Mouse (Mus musculus): ENCODE results near the gene Prom2. TPM values are rescaled to one million over a fixed set of nuclear protein-coding genes. Genes with fewer than 3 reads are reported as not detected.

Gene Prom2
- polyA plus RNA-seq, 1 experiment from 2014 or later: not detected

DNA sequence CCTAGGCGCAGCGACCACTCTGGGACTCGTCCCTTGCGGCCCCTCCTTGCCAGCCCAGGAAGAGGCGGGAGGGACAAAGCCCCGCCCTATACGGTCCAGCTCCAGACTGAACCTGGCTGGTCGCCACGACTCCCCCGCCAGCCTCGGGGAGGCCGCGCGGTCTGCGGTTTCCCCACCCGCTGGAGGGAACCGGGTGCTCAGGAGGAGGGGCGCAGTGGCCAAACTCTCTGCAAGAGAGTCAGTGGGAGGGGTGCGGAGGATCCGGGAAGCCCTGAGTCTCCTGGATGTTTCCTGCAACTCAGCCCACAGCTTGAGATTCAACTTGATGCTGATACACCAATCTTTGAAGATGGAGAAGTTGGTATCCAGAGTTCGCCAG is 58.7 kb downstream of the Prom2 start:
- peak overlapping the region; percentile 40 to 56 for H3K4me3 ChIP-seq (ENCODE audit: control insufficient read depth in 1 of 2, insufficient read depth in 1 of 2, low read depth in 1 of 2, low read length in 2 of 2)
- H3K9me3 ChIP-seq (ENCODE audit: control insufficient read depth, low read length): no peaks in the 10 kb centered on the region
- H3K36me3 ChIP-seq (ENCODE audit: control insufficient read depth, insufficient read depth, low read length): no peaks in the 10 kb centered on the region
- H3K4me2 ChIP-seq (ENCODE audit: low read length): peak overlapping the region; percentile 96
- WGBS: 1% methylated on average over 21 of the region's 21 CpGs
- H3K9ac ChIP-seq (ENCODE audit: low read length): peak overlapping the region; percentile 35
- no peak overlapping the region for H3K27ac ChIP-seq (replicated peaks in 1 of 2; ENCODE audit: control insufficient read depth in 1 of 2, insufficient read depth in 1 of 2, low read depth in 2 of 2, low read length in 2 of 2)
- H3K4me1 ChIP-seq (ENCODE audit: control insufficient read depth in 2 of 2, insufficient read depth in 2 of 2, low read length in 2 of 2): peaks cover 9 to 15% of the 10 kb centered on the region in 2 experiments
- peaks cover 70% of the 10 kb centered on the region for H3K27me3 ChIP-seq (ENCODE audit: control insufficient read depth, insufficient read depth, low read length)
- peak; percentile 62; the same call in 1 of the 2 replicates for ATAC-seq (ENCODE audit: insufficient number of reproducible peaks, insufficient read depth, low FRiP score, low read depth)

DNA sequence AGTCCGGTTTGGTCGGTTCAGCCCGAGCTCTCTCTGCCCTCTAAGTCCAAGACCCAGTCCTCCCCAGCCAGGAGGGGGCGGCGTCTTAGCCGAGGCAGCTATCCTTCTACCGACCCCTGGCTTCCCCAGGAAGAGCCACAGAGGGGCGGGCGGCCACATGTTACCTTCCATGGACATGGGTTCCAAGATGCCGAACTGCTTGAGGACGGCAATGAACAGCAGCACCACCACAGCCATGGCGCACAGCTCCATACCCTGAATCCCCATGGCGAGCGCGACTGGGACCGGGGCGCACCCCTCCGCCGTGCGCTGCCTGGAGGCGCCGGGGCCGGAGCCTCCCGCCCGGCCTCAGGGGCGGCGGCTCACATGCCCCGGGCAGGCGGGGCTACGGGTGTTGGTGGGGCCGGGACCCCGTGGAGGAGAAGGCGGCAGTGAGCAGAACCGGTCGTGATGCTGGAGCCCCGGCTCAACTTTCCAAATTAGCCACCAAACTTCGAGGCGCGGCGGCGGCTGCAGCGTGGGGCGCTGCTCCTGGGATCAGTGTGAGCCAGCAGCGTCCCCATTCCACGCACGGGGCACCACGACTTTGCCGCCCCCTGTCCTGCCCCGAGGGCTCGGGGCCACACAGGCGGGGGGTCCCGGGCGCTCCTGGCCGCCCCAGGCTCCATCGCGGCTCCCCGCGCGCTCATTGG is 59.3 kb downstream of the Prom2 start:
- peak overlapping the region; percentile 40 to 56 for H3K4me3 ChIP-seq (ENCODE audit: control insufficient read depth in 1 of 2, insufficient read depth in 1 of 2, low read depth in 1 of 2, low read length in 2 of 2)
- ATAC-seq (ENCODE audit: insufficient number of reproducible peaks, insufficient read depth, low FRiP score, low read depth): no peak
- H3K9me3 ChIP-seq (ENCODE audit: control insufficient read depth, low read length): no peaks in the 10 kb centered on the region
- no peak overlapping the region for H3K27ac ChIP-seq (replicated peaks in 1 of 2; ENCODE audit: control insufficient read depth in 1 of 2, insufficient read depth in 1 of 2, low read depth in 2 of 2, low read length in 2 of 2)
- no peaks in the 10 kb centered on the region for H3K36me3 ChIP-seq (ENCODE audit: control insufficient read depth, insufficient read depth, low read length)
- H3K9ac ChIP-seq (ENCODE audit: low read length): peak overlapping the region; percentile 35
- peaks cover 9 to 15% of the 10 kb centered on the region in 2 experiments for H3K4me1 ChIP-seq (ENCODE audit: control insufficient read depth in 2 of 2, insufficient read depth in 2 of 2, low read length in 2 of 2)
- H3K4me2 ChIP-seq (ENCODE audit: low read length): peak overlapping the region; percentile 96
- under 1% methylated on average over 52 of the region's 59 CpGs for WGBS
- H3K27me3 ChIP-seq (ENCODE audit: control insufficient read depth, insufficient read depth, low read length): peaks cover 70% of the 10 kb centered on the region

DNA sequence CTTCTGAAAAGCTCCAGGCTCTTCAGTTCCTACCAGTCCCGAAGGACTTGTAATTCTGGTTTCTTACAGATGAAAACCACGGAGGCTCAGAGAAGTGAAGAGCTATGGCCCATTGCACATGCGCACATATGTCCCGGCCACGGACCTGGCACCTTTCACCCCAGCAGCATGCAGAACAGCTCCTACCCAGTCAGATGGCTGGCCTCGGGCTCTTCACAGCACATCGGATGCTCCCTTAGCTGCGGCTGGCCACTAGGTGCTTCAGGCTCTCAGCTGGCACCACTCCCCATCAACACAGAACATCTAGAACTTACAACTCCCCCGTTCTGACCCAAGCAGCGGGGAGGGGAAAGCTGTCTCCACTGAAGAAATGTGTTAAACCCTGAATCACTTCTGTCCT is 61.5 kb downstream of the Prom2 start:
- Histone ChIP-seq H3K27ac (replicated peaks in 1 of 2; ENCODE audit: control insufficient read depth in 1 of 2, insufficient read depth in 1 of 2, low read depth in 2 of 2, low read length in 2 of 2) (no peak overlapping the region), H3K36me3 (ENCODE audit: control insufficient read depth, insufficient read depth, low read length) (no peaks in the 10 kb centered on the region), H3K27me3 (ENCODE audit: control insufficient read depth, insufficient read depth, low read length) (peaks cover 59% of the 10 kb centered on the region), H3K4me3 (ENCODE audit: control insufficient read depth in 1 of 2, insufficient read depth in 1 of 2, low read depth in 1 of 2, low read length in 2 of 2) (no peak overlapping the region), H3K9ac (ENCODE audit: low read length) (no peak overlapping the region), H3K9me3 (ENCODE audit: control insufficient read depth, low read length) (no peaks in the 10 kb centered on the region), H3K4me2 (ENCODE audit: low read length) (no peak overlapping the region), H3K4me1 (ENCODE audit: control insufficient read depth in 2 of 2, insufficient read depth in 2 of 2, low read length in 2 of 2) (peaks cover 6 to 13% of the 10 kb centered on the region in 2 experiments)
- WGBS: 71% methylated on average over 10 of the region's 10 CpGs
- ATAC-seq (ENCODE audit: insufficient number of reproducible peaks, insufficient read depth, low FRiP score, low read depth): no peak

DNA sequence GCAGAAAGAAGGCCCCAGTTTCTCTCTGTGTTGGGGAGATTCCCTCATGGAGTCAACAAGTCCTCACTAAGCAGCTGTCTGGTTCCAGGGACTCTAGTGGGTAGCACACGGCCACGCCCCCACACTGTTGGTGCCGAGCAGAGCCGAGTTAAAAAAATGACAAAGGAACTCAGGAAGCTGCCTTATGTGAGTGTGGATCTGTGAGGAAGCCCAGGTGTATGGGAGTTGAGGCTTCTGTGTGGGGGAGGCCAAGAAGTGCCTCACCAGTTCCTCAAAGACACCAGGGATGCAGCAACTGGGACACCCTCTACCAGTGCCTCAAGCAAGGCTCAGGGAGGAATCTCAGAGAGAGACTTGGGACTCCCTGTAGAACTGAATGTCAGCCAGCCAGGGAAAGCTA is 62.1 kb downstream of the Prom2 start:
- Histone ChIP-seq H3K9me3 (ENCODE audit: control insufficient read depth, low read length) (no peaks in the 10 kb centered on the region), H3K4me3 (ENCODE audit: control insufficient read depth in 1 of 2, insufficient read depth in 1 of 2, low read depth in 1 of 2, low read length in 2 of 2) (no peak overlapping the region), H3K4me1 (ENCODE audit: control insufficient read depth in 2 of 2, insufficient read depth in 2 of 2, low read length in 2 of 2) (peaks cover 2 to 7% of the 10 kb centered on the region in 2 experiments; a peak in 3 of 4 replicates), H3K27ac (replicated peaks in 1 of 2; ENCODE audit: control insufficient read depth in 1 of 2, insufficient read depth in 1 of 2, low read depth in 2 of 2, low read length in 2 of 2) (no peak overlapping the region), H3K4me2 (ENCODE audit: low read length) (no peak overlapping the region), H3K27me3 (ENCODE audit: control insufficient read depth, insufficient read depth, low read length) (peaks cover 57% of the 10 kb centered on the region), H3K9ac (ENCODE audit: low read length) (no peak overlapping the region), H3K36me3 (ENCODE audit: control insufficient read depth, insufficient read depth, low read length) (no peaks in the 10 kb centered on the region)
- 69% methylated on average over 4 of the region's 4 CpGs for WGBS
- ATAC-seq (ENCODE audit: insufficient number of reproducible peaks, insufficient read depth, low FRiP score, low read depth): no peak

Other genes starting within 250 kb of the Prom2 start
- 14.5 and 15.9 TPM in 2 replicates for gene Dusp2, start 205.3 kb downstream of the Prom2 start, polyA plus RNA-seq (2014; fragmentation: Nextera tagmentation; extraction: Ambion mirVana)
- not detected in 2 replicates for gene Astl, start 202.8 kb downstream of the Prom2 start, polyA plus RNA-seq (2014; fragmentation: Nextera tagmentation; extraction: Ambion mirVana)
- gene Adra2b, start 178.3 kb downstream of the Prom2 start, polyA plus RNA-seq (2014; fragmentation: Nextera tagmentation; extraction: Ambion mirVana): 1.1 and 1.2 TPM in 2 replicates
- gene Gpat2, start 116.3 kb downstream of the Prom2 start, polyA plus RNA-seq (2014; fragmentation: Nextera tagmentation; extraction: Ambion mirVana): 0.22 TPM in 2 replicates
- gene Fahd2a, start 96.9 kb downstream of the Prom2 start, polyA plus RNA-seq (2014; fragmentation: Nextera tagmentation; extraction: Ambion mirVana): 31.9 and 32.6 TPM in 2 replicates
- gene Kcnip3, start 19.4 kb downstream of the Prom2 start, polyA plus RNA-seq (2014; fragmentation: Nextera tagmentation; extraction: Ambion mirVana): 1.2 and 1.4 TPM in 2 replicates
- 1.8 and 2.4 TPM in 2 replicates for gene Zfp661, start 45.6 kb upstream of the Prom2 start, polyA plus RNA-seq (2014; fragmentation: Nextera tagmentation; extraction: Ambion mirVana)
- 122 and 132 TPM in 2 replicates for gene Mrps5, start 45.8 kb upstream of the Prom2 start, polyA plus RNA-seq (2014; fragmentation: Nextera tagmentation; extraction: Ambion mirVana)
- gene Mal, start 115.2 kb upstream of the Prom2 start, polyA plus RNA-seq (2014; fragmentation: Nextera tagmentation; extraction: Ambion mirVana): 2.1 and 2.6 TPM in 2 replicates
- gene Mall, start 188.5 kb upstream of the Prom2 start, polyA plus RNA-seq (2014; fragmentation: Nextera tagmentation; extraction: Ambion mirVana): 7.2 and 8.3 TPM in 2 replicates
- gene Nphp1, start 247.4 kb upstream of the Prom2 start, polyA plus RNA-seq (2014; fragmentation: Nextera tagmentation; extraction: Ambion mirVana): 16.1 and 17.3 TPM in 2 replicates